Mouse (Mus musculus) brain, adult 2 months (tissue): ENCODE measurements around the gene Gm20817.
"Not testable (repeated sequence)": the region's sequence is repeated elsewhere in the genome, so short reads cannot be mapped to it uniquely, and the experiment has no call there.

Experiments used
- DNase-seq: peaks from one replicate; pipeline ENCODE4 v3.0.0; 2011; ENCODE audit warnings: low read depth, low spot score

Gm20817 gene

GRCm38 (mm10) chrY:68832628-68833027 lies at the start of gene Gm20817:
TSS of gene Gm20817 (minus strand) at chrY:68832728.
- DNase-seq, result not testable (repeated sequence)
